Mouse (Mus musculus) B cell, adult (primary cell): ENCODE results near the gene Shisa7. TPM values are rescaled to one million over a fixed set of nuclear protein-coding genes. Genes with fewer than 3 reads are reported as not detected.

ENCODE experiments used
- total RNA-seq: library from RNA; stranded (reverse); gene quantifications from 4 replicates; pipeline ENCODE4 v1.2.4, GENCODE M21; 2023; ENCODE audit not compliant: inconsistent age

The Shisa7 gene
- 0.39 to 1.9 TPM (median 0.72 TPM) in 4 replicates for total RNA-seq

GRCm38 (mm10) chr7:4844245-4844916 is at the start of gene Shisa7:
Gene Shisa7 (minus strand): TSS chr7:4844696.

DNA sequence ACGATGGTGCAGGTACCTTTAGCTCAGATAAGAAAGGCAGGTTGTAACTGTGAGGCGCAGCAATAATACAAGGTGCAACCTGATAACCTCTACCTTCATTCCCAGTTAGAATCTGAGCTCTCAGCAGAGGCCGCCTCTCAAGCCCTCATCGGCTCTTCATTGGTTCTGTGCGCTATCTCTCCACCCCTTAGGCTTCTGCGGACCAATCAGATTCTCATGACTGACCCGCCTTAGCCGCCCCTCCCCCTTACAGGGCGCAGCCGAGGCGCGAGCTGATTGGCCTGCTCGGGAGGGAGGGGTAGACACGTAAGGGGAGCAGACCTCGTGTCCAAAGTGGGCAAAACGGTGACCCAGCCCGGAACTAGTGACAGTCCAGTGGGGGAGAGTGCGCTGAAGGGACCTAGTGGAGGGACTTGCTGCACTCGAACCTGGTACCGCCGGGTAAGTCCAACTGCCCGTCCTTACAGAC is 32.3 kb upstream of the Shisa7 start, which contains the start of gene Isoc2a:
Isoc2a (plus strand) TSS at position 401 of the 469 bp plus-strand sequence.

DNA sequence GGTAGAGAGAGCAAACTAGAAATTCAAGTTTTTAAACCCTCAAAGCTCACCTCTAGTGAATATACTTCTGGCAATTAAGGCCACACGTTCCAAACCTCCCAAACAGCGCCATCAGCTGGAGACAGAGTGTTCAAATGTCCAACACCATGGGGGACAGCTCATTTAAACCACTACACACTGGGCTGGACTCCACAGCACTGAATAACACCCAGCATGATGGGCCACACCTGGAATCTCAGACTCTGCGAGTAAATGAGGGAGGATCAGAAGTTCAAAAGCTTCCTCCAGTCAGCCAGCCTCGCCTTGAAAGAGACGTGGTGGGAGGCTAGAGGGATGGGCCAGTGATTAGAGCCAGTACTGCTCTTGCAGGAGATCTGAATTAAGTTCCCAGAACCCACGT is 25.6 kb upstream of the Shisa7 start, which contains the start of gene Isoc2b:
Isoc2b (minus strand) TSS at position 126 of the 400 bp plus-strand sequence.

DNA sequence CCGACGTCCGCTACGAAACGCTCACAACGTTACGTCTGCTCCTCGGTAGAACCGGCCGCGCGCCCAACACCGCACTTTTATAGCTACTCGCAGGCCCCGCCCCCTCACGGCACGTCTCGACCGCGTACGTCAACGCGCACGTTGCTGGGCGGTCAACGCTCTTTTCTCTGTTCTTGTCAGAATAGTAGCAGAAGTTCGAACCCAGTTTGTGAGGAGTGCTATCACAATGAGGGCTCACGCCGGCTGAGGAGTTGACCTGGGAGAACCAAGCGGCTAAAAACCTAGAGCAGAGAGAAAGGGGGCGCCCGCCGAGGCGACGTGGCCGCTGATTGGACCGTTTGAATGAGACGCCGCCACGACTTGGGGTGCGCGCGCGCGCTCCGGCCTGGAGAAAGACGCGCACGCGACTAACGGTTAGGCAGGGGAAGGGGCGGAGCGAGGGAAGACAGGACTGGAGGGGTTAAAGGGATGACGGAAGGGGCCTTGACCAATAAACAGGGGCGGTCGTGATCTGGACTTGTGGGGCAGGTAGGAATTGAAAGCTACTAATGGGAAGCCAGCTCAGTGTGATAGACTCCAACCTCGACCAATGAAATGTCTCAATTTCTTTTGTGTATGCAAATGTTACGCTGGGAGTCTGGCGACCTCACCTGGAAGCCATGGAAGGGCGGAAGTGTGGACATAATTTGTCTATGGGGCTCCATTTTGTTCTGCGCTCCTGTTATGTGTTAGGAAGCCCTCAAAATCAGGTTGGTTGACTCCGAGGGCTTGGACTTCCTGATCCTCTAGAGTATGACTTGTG is 32.0 kb downstream of the Shisa7 start, which contains the start of gene Ube2s:
Ube2s (minus strand) TSS at position 288 of the 802 bp plus-strand sequence.

DNA sequence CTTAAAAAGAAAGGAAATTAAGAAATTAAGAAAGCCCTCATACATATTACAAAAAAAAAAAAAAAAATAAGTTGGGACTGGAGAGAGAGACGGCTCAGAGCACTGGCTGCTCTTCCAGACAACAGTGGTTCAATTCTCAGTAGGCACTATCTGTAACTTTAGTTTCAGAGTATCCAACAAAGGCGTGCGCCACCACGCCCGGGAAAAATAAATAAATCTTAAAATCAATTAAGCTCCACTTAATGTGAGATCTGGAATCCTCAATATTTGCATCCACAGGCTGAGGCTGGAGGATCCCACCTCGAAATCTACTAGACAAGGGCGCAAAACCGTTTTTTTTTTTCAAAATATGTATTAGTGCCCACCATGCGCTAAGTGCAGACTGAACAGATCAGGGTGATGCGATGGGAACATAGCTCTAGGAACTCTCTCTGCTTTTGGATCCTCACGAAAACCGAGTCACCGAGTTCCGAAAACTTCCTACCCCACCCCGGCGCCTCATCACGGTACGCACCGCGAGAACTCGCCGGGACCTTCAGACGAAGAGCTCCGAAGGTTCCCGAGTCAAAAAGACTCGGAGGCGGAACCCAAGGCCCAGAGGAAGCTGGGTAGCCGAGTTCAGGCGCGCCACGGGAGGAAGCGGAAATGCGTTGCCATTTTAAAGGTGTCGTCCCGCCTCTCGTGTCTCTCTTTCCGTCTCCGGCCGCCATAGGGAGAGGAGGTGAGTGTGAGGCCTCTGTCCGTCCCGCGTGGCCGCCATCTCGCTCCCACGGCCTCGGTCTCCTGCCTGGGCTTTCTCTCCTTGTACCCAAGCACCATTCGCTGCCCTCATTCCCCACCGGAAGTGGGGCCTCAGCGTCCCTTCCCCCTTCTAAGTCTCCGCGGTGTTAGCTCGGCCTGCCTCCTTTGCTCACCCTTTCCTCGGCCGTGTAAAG is 52.0 kb downstream of the Shisa7 start, which contains the start of gene Rpl28:
Rpl28 (plus strand) TSS at position 597 of the 935 bp plus-strand sequence.

GRCm38 (mm10) chr7:4789436-4789935 is 55.0 kb downstream of the Shisa7 start, which contains the start of gene Tmem238:
Gene Tmem238 (minus strand): TSS chr7:4789656.

GRCm38 (mm10) chr7:4782759-4783158 is 61.7 kb downstream of the Shisa7 start, which contains the start of the genes Il11 and Tmem190:
Gene Il11 (minus strand): TSS chr7:4782859.
Gene Tmem190 (plus strand): TSS chr7:4782937.

Other genes starting within 250 kb of the Shisa7 start
- 1.4 TPM in 1 of 4 replicates, not detected in the others for gene Ptprh, start 240.7 kb downstream of the Shisa7 start, total RNA-seq
- 46.4 to 54.9 TPM (median 50.2 TPM) in 4 replicates for gene Tmem86b, start 213.3 kb downstream of the Shisa7 start, total RNA-seq
- 242 to 260 TPM (median 251 TPM) in 4 replicates for gene Ppp6r1, start 185.7 kb downstream of the Shisa7 start, total RNA-seq
- 74.3 to 78.0 TPM (median 75.7 TPM) in 4 replicates for gene Hspbp1, start 159.6 kb downstream of the Shisa7 start, total RNA-seq
- not detected in 4 replicates for gene Brsk1, start 154.1 kb downstream of the Shisa7 start, total RNA-seq
- gene Tmem150b, start 119.4 kb downstream of the Shisa7 start, total RNA-seq: 2.0 to 4.0 TPM (median 3.1 TPM) in 4 replicates
- 88.8 to 99.7 TPM (median 92.1 TPM) in 4 replicates for gene Kmt5c, start 104.6 kb downstream of the Shisa7 start, total RNA-seq
- gene Cox6b2, start 91.6 kb downstream of the Shisa7 start, total RNA-seq: 2.3 to 5.0 TPM (median 4.1 TPM) in 4 replicates
- not detected in 4 replicates for gene Fam71e2, start 73.4 kb downstream of the Shisa7 start, total RNA-seq
- gene Il11, start 61.8 kb downstream of the Shisa7 start, total RNA-seq: not detected in 4 replicates
- gene Tmem190, start 61.8 kb downstream of the Shisa7 start, total RNA-seq: not detected in 4 replicates
- gene Tmem238, start 55.0 kb downstream of the Shisa7 start, total RNA-seq: 2.0 to 2.9 TPM (median 2.4 TPM) in 4 replicates
- gene Rpl28, start 51.8 kb downstream of the Shisa7 start, total RNA-seq: 1,659 to 1,852 TPM (median 1,727 TPM) in 4 replicates
- gene Ube2s, start 32.1 kb downstream of the Shisa7 start, total RNA-seq: 137 to 170 TPM (median 148 TPM) in 4 replicates
- 6.1 to 12.0 TPM (median 7.0 TPM) in 4 replicates for gene Isoc2b, start 25.6 kb upstream of the Shisa7 start, total RNA-seq
- 10.5 to 13.7 TPM (median 12.2 TPM) in 4 replicates for gene Isoc2a, start 32.5 kb upstream of the Shisa7 start, total RNA-seq
- not detected in 4 replicates for gene Gm36210, start 61.8 kb upstream of the Shisa7 start, total RNA-seq
- gene Zfp628, start 70.5 kb upstream of the Shisa7 start, total RNA-seq: 36.5 to 39.0 TPM (median 38.7 TPM) in 4 replicates
- gene Nat14, start 77.3 kb upstream of the Shisa7 start, total RNA-seq: 8.3 to 9.7 TPM (median 9.1 TPM) in 4 replicates
- gene Ssc5d, start 81.1 kb upstream of the Shisa7 start, total RNA-seq: 0.19 to 0.39 TPM (median 0.34 TPM) in 4 replicates
- gene Sbk2, start 119.7 kb upstream of the Shisa7 start, total RNA-seq: 0.35 to 1.0 TPM in 2 of 4 replicates, not detected in the others
- gene Sbk3, start 126.5 kb upstream of the Shisa7 start, total RNA-seq: 0.29 TPM in 1 of 4 replicates, not detected in the others
- 11.6 to 24.7 TPM (median 17.1 TPM) in 4 replicates for gene Zfp579, start 151.5 kb upstream of the Shisa7 start, total RNA-seq
- gene Zfp524, start 169.7 kb upstream of the Shisa7 start, total RNA-seq: 8.6 to 10.0 TPM (median 9.5 TPM) in 4 replicates
- 54.1 to 62.6 TPM (median 56.9 TPM) in 4 replicates for gene Fiz1, start 170.0 kb upstream of the Shisa7 start, total RNA-seq
- gene Gm44973, start 170.8 kb upstream of the Shisa7 start, total RNA-seq: not detected in 4 replicates
- 42.2 to 48.1 TPM (median 47.2 TPM) in 4 replicates for gene Zfp865, start 175.7 kb upstream of the Shisa7 start, total RNA-seq
- gene Ccdc106, start 175.9 kb upstream of the Shisa7 start, total RNA-seq: not detected in 4 replicates
- not detected in 4 replicates for gene 4632433K11Rik, start 189.4 kb upstream of the Shisa7 start, total RNA-seq
- gene Zfp784, start 193.8 kb upstream of the Shisa7 start, total RNA-seq: 6.6 to 10.3 TPM (median 8.7 TPM) in 4 replicates
- gene Zfp580, start 206.8 kb upstream of the Shisa7 start, total RNA-seq: 1.9 to 4.5 TPM (median 3.5 TPM) in 4 replicates
- gene U2af2, start 217.4 kb upstream of the Shisa7 start, total RNA-seq: 502 to 531 TPM (median 512 TPM) in 4 replicates
- 203 to 221 TPM (median 219 TPM) in 4 replicates for gene Epn1, start 235.5 kb upstream of the Shisa7 start, total RNA-seq